Mouse (Mus musculus): ENCODE data around the gene Cldn11.

- TF ChIP-seq CTCF (IDR thresholded peaks at IDR 0.05; ENCODE audit: control insufficient read depth, insufficient read depth, insufficient read length) = no peak
- TF ChIP-seq CEBPB (IDR thresholded peaks at IDR 0.05; ENCODE audit: low read depth) = no peak
- TF ChIP-seq MYOD1 (IDR thresholded peaks at IDR 0.05; ENCODE audit: control insufficient read depth, insufficient read length, low read depth) = no peak
Measured at GRCm38 (mm10) chr3:31166365-31166871, 16.7 kb downstream of the Cldn11 start.

Data from C2C12 (cell line).